Mouse (Mus musculus) c-Kit-positive CD71-positive TER-119-positive erythroid progenitor cells, embryonic 14.5 days (primary cell): ENCODE data around the gene Plin3.
A peak's percentile ranks its signal among the peaks of the same experiment; 100 is the strongest.

Source experiments
- DNase-seq: peaks from one replicate; pipeline ENCODE4 v3.0.0-alpha.2; 2013; ENCODE audit warnings: low spot score

Gene Plin3

GRCm38 (mm10) chr17:56300186-56300585, 7.5 kb upstream of the Plin3 start, which contains the start of gene Arrdc5:
Gene Arrdc5 (minus strand): TSS chr17:56300286.
- DNase-seq: no peak

DNA sequence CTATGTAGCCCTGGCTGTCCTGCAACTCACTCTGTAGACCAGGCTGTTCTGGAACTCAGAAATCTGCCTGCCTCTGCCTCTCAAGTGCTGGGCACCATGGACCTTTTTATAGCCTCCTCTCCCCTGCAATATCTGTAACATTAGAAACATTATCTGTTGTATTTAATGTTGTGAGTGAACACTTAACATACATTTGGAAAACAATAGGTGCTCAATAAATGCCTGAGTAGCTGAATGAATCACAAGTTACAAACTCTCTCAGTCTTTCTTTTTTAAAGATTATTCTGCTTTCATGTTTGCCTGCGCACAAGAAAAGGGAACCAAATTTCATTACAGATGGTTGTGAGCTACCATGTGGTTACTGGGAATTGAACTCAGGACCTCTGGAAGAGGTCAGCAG, 5.6 kb upstream of the Plin3 start:
- DNase-seq: no peak

DNA sequence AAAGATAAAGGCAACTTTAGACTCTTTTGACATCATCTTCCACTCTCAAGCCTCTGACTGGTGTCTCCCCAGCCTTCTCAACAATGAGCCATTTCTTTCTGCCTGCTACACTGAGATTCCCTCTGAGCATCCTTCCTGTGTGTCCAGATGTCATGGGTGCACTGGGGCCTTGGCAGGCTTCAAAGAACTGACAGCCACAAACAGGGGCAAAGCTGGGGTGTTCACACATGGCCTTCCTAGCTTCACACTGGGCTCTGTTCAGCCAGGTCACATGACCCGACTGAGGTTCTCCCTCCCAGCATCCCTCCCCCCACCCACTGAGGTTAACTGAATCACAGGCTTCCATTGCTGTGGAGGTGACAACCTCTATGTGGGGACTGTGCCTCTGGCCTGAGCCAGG, 3.5 kb upstream of the Plin3 start:
- DNase-seq: no peak

GRCm38 (mm10) chr17:56294241-56294640, 1.6 kb upstream of the Plin3 start:
- DNase-seq: no peak

DNA sequence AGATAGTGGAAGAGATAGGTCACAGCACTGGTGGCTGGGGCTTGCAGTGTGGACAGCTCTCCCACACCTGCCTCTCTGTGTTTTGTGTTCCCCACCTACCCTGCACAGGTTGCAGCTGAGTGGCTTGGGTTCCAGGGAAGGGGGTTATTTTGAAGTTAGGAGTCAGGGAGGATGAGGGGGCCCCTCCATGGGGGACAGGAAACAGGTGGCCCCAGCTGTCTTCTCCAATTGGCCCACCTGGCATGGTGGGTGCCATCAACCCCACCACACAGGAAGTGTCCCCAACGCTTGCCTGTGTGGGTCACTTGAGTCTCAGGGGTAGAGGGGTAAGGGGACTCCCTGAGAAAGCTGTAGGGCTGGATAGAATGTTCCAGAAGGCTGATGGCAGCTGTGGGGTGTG, 618 bp upstream of the Plin3 start:
- DNase-seq: no peak

DNA sequence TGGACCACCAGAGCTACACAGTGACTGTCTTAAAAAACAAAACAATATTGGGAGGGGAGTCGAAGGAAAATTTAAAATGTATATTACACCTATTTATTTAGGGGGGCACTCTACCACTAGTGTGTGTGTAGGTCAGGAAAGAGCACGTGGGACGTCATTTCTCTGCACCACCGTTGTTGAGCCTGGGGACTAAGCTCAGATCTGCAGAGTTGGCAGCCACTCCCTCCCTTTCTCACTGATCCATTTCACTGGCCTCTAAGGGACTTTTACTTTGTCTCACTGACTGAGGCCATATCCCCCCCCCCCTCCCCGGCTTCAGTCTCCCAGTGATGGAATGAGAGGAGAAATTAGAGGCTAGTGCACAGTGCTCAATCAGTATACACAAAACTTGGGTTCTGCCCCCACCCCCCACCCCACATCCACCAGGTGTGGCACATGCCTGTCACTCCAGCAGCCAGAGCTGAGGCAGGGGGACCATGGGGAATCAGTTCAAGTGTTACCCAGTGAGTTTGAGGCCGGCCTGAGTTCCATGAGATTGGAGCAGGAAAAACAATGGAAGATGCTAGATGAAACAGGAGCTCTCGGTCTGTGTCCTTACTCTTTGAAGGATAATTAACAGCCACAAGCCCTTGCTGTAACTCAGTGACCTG, 722 bp downstream of the Plin3 start:
- no peak for DNase-seq

DNA sequence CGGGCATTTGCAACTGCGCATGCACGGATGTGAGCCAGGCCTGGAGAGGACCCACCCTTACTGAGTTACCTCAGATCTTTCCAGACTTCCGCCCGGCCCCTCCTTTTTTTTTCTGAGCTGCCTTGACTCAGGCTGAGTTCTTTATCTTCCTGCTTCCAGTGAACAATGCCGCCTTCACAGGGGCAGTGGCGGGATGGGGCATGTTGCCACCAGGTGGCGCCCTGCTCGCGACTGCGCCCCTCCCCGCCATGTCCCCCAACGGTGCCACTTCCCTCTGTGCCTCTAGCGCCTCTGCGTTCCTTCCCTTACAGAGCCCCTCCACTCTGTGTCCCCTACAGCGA, 1.5 kb downstream of the Plin3 start:
- DNase-seq: peak; percentile 88

DNA sequence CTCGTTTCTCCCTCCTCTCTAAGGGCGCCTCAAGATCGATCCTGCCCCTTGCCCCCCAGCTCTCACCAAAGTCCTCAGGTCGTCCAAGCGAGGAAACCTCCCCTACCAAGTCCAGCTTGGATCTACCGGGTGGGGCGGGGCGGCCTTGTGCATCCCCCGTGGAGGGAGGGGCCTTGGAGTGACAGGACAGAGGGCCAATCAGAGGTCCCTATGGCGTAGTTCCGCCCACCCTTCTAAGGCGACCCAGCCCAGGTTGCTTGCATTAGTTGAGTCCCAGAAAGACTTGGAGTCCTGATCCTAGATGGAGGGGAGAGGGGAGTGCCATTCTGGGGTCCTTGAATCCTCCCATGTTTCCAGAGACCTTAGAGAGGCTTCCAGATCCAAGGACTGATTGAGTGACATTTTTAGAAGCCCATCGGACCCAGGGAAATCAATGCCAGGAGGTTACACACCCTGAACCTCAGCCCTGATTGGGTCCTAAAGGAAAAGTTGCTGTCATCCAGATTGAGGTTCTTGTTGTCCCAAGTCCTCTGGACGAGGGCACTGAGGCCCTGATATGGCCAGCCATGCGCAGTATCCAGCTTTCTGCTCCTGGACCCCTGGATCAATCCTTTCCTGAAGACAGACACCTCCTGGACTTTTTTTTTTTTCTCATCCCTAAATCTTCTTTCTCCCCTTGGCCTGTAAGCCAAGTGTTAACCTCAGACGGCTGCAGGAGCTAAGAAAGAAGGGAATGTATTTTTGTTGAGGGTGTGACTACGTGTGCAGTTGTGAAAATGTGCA, 2.1 kb downstream of the Plin3 start:
- DNase-seq: peak; percentile 90

GRCm38 (mm10) chr17:56289371-56290331, 3.0 kb downstream of the Plin3 start:
- no peak for DNase-seq

DNA sequence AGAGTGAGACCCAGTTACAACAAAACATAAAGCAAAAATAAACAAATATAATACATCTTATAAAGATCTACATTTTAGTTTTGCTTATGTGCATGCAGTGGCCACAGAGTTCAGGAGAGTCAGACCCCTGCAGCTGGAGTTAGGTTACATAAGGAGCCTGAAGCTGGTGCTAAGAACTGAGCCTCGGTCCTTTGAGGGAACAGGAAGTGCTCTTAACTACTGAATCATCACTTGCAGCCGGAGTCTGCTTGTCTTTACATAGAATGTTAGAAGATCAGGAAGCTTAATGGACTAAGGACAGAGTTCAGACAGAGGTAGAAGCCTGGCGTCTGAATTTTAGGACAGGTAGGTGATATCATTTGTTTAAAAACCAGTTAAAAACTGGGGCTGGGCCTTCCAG, 3.8 kb downstream of the Plin3 start:
- DNase-seq: no peak

DNA sequence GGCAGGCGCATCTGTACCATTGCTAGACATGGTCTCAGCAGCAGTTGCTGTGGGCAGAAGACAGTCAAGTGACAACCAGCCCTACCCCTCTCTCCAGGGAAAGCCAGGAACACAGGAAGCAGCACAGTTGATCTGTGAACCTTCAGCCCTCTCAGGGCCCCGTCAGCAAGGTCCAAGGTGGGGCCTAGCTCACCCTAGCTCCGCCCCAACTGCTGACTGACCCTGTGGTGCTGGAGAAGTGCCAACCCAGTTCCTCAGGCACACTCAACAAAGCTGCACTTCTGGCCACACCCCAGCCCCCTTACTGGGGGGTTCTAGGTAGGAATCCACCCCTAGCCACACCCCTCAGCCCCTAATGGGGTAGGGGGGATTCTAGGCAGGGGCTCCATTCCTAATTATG, 4.8 kb downstream of the Plin3 start:
- DNase-seq: no peak

DNA sequence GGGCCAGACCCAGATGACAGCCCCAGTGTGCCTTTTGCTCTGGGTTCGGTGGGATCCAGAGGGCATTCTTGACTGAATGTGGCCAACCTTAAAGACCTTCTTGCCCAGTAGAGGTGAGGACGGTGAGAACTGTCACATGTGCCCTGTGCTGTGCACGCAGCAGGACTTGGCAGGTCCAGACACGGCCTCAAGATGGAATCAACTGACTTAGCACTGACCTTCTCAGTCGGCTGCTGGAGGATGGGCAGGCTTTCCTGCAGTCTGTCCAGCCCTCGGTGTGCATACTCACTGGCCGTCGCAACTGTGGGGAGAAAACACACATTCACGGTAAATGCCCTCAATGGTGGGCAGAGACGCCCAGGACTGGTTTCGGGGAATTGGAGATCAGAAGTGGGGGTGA, 6.7 kb downstream of the Plin3 start:
- no peak for DNase-seq

GRCm38 (mm10) chr17:56283316-56283715, 9.4 kb downstream of the Plin3 start:
- DNase-seq: no peak

DNA sequence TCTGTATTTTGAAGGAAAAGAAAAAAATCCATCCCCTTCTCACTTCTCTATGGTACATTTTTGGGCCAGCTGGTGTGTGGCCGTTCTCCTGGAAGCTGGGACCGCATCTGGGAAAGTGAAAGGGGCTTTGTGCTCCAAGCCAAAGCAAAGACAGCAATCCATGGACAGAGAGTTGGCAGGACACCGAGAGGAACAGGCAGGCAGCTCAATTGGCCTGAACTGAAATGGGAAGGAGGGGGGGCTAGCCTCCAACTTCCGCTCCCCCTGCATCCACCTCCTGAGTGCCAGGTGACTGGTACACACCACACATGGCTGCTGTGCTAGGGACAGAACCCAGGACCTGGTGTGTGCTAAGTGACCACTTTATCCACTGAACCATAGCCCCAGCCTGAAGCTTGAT, 9.9 kb downstream of the Plin3 start:
- no peak for DNase-seq

GRCm38 (mm10) chr17:56281193-56281592, 11.5 kb downstream of the Plin3 start:
- DNase-seq: no peak

GRCm38 (mm10) chr17:56279481-56280155, 13.1 kb downstream of the Plin3 start:
- DNase-seq: no peak

- DNase-seq: no peak
Observed at GRCm38 (mm10) chr17:56278340-56278739, 14.3 kb downstream of the Plin3 start.

- DNase-seq: no peak
Observed at GRCm38 (mm10) chr17:56277567-56277893, 15.1 kb downstream of the Plin3 start.

GRCm38 (mm10) chr17:56276643-56277566, 15.8 kb downstream of the Plin3 start, which contains the start of gene Ticam1:
Gene Ticam1 (minus strand): TSS chr17:56276786.
- DNase-seq: peak; percentile 91

DNA sequence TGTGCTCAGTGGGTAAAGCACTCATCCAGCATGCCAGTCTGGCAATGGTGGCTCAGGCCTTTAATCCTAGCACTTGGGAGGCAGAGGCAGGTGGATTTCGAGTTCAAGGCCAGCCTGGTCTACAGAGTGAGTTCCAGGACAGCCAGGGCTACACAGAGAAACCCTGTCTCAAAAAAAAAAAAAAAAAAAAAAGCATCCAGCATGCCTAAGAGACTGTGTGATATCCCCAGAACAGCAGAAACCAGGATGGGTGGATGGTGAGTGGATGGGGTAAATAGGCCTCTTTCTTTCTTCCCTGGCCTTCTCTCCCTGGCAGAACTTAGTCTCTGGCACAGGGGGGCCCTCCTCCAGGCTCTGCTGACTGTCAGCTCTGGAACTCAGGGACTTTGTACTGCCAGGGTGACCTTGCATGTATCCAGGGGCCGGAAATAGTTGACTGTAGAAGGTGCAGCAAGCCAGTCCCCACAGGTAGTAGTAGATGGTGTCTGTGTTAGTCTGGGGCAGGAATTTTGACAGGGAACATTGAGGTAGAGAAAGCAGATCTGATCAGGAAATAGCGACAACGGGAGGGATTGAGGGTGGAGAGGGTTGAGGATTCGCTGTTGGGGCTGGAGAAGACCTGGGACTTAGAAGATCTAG, 16.7 kb downstream of the Plin3 start:
- DNase-seq: no peak

- no peak for DNase-seq
Observed at GRCm38 (mm10) chr17:56273986-56274385, 18.7 kb downstream of the Plin3 start.
